Mouse (Mus musculus) thymus, postnatal 10 days (tissue): ENCODE measurements around the gene Slc19a2.
A peak's percentile ranks its signal among the peaks of the same experiment; 100 is the strongest.
"Not testable (repeated sequence)": the region's sequence is repeated elsewhere in the genome, so short reads cannot be mapped to it uniquely, and the experiment has no call there.

Experiments
- DNase-seq, 2 experiments: peaks; one replicate each; pipeline ENCODE4 v3.0.0; 2021; ENCODE audit warnings: low spot score in 2 of 2

Slc19a2 gene

GRCm38 (mm10) chr1:164248465-164249331 is at the start of gene Slc19a2:
Gene Slc19a2 (plus strand): TSS chr1:164249046.
- DNase-seq, result peak; percentile 93 to 98

GRCm38 (mm10) chr1:164199551-164199950 is 49.3 kb upstream of the Slc19a2 start:
- no peak for DNase-seq

- DNase-seq, result no peak
These were observed 40.4 kb upstream of the Slc19a2 start for GRCm38 (mm10) chr1:164208437-164208836.

GRCm38 (mm10) chr1:164210899-164211298 is 37.9 kb upstream of the Slc19a2 start:
- DNase-seq, result no peak

DNA sequence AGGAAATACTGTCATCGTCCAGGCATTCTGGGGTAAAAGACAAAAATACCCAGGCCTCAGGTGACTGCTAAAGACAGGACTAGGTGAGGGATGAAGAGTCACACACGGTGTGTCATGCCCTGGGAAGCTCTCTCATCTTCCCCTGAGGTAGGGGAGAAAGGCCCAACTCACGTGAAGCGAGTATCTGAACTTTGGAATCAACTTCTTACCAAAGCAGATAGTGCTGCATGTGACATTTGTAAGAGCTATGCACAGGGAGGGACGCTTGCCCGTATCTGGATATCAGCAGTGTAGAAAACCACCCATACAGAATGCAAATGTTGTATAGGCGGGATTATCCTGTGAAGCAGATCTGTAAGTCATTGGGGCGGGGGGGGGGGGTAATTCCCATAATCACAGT is 36.2 kb upstream of the Slc19a2 start:
- no peak for DNase-seq

DNA sequence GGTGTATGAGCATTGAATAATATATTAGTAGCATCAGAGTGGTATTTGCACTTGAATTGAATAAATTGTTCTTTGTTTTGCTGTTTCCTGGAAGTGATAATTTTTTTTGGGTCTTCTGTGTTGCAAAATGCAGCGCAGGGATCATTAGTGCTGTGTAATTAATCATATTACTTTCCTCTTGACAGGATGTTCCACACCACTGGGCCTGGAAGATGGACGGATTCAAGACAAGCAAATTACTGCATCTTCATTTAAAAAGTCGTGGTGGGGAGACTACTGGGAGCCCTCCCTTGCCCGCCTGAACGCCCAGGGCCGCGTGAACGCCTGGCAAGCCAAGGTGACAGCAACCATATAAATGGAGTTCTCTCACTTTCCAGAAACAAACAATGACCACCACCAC is 34.7 kb upstream of the Slc19a2 start:
- no peak for DNase-seq

DNA sequence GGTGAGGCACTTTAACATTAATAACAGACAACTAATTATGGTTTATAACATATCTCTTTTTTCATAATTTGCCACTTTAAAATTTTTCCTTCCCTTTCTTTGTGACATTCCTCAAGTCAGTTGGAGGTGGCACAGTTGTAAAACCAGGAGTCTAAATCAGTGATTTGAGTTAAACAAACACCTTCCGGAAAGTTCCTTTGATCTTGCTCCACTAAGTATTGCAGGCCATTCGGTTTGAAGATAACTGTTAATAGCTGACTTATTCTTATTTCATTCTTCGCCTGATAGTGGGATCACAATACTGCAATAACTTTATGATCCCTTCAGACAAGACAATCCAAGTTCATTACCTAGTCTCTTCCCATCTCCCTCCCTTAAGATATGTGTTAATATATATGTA is 33.7 kb upstream of the Slc19a2 start:
- no peak for DNase-seq

DNA sequence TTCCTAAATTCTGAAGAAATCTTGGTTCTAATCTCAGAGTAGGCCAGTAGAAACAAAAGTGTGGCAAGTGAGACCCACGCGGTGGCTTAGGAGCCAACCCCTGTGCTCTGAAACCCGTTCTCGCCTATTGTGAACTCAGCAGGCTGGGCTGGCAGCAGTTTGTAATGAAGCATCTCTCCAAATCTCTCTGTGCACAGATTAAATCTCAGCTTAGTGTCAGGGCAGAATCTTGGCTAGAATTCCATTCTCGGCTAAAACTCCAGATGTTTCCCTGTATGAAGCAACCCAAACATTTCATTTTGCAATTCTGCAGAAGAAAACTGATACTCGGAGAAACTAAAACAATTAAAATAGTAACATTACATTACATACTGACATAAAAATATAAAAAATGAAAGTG is 33.3 kb upstream of the Slc19a2 start:
- DNase-seq, result no peak

DNA sequence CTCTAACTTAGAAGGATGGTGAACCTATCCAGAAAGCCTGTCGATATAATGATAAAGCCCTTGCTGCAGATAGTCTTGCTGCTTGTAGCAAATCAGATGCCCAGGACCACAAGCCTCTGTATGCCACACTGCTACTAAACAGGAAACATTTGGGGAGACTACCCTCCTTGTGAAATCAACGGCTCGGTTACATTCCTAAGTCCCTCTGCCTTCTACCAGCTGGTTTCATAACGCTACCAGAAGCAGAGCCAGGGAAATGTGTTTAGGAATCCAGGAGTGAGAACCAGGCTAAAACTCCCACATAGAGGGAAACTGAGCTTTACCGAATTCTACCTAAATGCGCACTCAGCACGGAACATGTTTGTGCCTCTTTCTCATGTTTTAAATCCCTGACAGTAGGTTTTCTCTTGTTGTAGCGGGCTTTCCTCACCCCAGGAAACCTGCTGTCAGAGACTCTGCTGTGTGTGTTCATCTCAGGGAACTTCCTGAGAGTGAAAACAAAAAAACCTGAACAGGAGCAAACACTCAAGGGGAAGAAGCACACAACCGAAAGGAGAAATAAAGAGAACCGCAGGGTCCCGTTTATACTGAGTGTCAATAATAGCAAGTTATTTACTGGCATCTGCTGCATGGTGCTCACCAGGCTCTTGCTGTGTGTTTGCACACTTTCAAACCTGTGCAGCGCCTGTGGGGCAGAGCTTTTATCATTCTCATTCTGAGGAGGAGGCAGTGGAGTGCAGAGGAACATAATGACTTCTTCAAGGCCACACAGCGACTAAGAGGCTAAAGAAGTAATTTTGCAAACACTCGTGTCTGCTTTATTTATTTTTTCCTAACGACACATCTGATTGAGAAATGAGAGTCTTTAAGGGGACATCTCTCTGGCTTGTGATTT is 30.8 kb upstream of the Slc19a2 start:
- peak in 1 of 2 experiments; percentile 4 for DNase-seq

- no peak for DNase-seq
These were observed 28.6 kb upstream of the Slc19a2 start for GRCm38 (mm10) chr1:164220261-164220660.

- DNase-seq, result no peak
These were observed 25.8 kb upstream of the Slc19a2 start for GRCm38 (mm10) chr1:164223089-164223488.

GRCm38 (mm10) chr1:164231937-164232570 is 16.8 kb upstream of the Slc19a2 start:
- DNase-seq, result not testable (repeated sequence)

GRCm38 (mm10) chr1:164233447-164233846 is 15.4 kb upstream of the Slc19a2 start:
- DNase-seq, result no peak

DNA sequence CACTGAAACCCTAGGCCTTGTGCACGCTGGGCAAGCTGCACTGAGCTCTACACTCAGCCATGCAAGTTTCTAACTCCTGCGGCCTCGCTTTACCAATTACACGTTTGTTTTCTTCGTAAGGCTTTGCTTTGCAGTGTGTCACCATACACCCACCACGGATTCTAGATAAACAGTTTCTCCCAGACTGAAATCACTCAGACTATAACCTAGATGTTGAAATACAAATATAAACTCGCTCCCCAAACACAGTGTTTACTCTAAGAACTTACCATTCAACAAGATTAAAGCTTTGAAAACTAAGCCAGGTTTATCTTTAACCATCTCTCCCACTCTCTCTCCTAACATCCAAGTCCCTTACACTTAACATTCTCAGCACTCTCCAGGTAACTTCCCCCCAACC is 13.8 kb upstream of the Slc19a2 start:
- no peak for DNase-seq

GRCm38 (mm10) chr1:164236078-164236477 is 12.8 kb upstream of the Slc19a2 start:
- no peak for DNase-seq

DNA sequence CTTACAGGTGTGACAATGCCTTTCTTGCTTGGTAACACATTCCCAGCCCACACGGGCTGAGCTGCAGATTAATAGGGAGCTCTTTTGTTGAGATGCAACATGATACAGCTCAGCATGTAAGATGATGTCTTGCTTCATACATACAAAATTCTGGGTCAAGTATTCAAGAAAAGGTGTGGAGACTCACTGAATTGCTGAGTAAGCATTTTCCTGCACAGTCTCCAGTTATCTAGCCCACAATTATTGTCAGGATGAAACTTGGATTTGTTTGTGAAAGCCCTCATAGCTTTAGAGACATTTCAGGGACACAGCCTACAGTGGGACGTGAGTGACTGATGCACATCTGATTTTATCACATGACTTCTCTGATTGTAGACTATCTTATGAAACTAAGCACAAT is 7.4 kb upstream of the Slc19a2 start:
- DNase-seq, result no peak

- DNase-seq, result no peak
These were observed 6.0 kb upstream of the Slc19a2 start for GRCm38 (mm10) chr1:164242809-164243208.

DNA sequence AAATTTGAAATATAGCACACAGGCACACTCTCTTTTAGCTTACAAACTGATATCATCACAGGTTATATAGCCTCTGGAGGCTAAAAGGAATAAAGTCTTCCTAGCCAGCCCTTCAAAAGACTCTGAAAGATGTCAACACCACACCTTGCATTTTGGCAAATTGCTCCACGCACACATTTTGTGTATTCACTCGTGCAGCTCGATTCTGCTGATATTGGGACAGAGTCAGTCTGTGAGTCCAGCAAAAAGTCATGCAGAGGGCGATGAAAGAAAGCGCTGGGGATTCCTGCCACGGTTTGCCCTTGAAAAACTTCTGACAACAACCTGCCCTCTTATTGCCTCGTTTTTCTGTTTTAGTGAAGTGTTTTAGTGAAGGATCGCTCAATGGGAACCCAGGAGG is 1.4 kb upstream of the Slc19a2 start:
- no peak for DNase-seq

- no peak for DNase-seq
These were observed 875 bp upstream of the Slc19a2 start for GRCm38 (mm10) chr1:164247971-164248370.

DNA sequence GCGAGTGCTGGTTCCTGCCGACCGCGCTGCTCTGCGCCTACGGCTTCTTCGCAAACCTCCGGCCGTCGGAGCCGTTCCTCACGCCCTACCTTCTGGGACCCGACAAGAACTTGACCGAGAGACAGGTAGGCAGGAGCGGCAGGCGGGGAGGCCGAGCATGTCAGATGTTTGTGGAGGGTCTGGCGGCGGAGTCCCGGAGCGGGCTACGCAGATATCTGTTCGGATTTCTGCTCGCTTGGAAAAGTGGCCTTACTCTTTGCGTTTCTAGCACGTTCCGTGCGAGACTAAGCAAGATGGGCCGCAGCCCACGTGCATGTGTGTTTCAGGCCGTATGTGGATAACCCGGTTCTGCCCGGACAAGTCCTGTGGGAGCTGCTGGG is 476 bp downstream of the Slc19a2 start:
- no peak for DNase-seq

GRCm38 (mm10) chr1:164250391-164251150 is 1.7 kb downstream of the Slc19a2 start:
- DNase-seq, result no peak
